ENCODE assay signal across 11 mouse cellular contexts in genomic region chr14:30027378-30027777, GRCm38 (mm10). TPM values are rescaled to one million over a fixed set of nuclear protein-coding genes. Genes with fewer than 3 reads are reported as not detected.
DNase-seq lines count a peak whose midpoint lies in the region; ATAC-seq and TF ChIP-seq lines count a peak whose summit lies in the region.
"Had no signal": no experiment of that assay in that cellular context is flagged by ENCODE, and none has a peak within 500 bp of the region (broad histone marks: within the 10 kb centered on the region; RNA-seq: fewer than 3 reads in every experiment).

No protein-coding gene starts in this region.

- WGBS in hindbrain, embryonic 11.5 days, result 39% methylated on average over 2 of the region's 2 CpGs
- 50% methylated on average over 2 of the region's 2 CpGs for WGBS in hindbrain, embryonic 13.5 days
- 25% methylated on average over 2 of the region's 2 CpGs for WGBS in lung, postnatal 0 days
- 37% methylated on average over 2 of the region's 2 CpGs for WGBS in forebrain, embryonic 11.5 days

- H3K27me3 ChIP-seq in hindbrain, embryonic 11.5 days (ENCODE audit: control insufficient read depth, insufficient read depth, low read length), result no peaks in the 10 kb centered on the region
- H3K27me3 ChIP-seq in hindbrain, embryonic 13.5 days, result no peaks in the 10 kb centered on the region
- H3K27me3 ChIP-seq in lung, postnatal 0 days (replicated peaks; ENCODE audit: insufficient read depth, low read length), result no peaks in the 10 kb centered on the region
- no peaks in the 10 kb centered on the region for H3K27me3 ChIP-seq in forebrain, embryonic 11.5 days (ENCODE audit: control insufficient read depth, insufficient read depth, low read length)
- H3K27me3 ChIP-seq: embryonic facial prominence, embryonic 15.5 days had no signal

- no peaks in the 10 kb centered on the region for H3K4me1 ChIP-seq in hindbrain, embryonic 11.5 days (replicated peaks; ENCODE audit: control insufficient read depth, insufficient read depth, low read length)
- no peaks in the 10 kb centered on the region for H3K4me1 ChIP-seq in hindbrain, embryonic 13.5 days (replicated peaks)
- H3K4me1 ChIP-seq in lung, postnatal 0 days (ENCODE audit: insufficient read depth, low read depth, low read length), result no peaks in the 10 kb centered on the region
- H3K4me1 ChIP-seq in forebrain, embryonic 11.5 days (replicated peaks; ENCODE audit: control insufficient read depth, insufficient read depth, low read length), result no peaks in the 10 kb centered on the region
- H3K4me1 ChIP-seq: embryonic facial prominence, embryonic 15.5 days had no signal

- H3K4me3 ChIP-seq in hindbrain, embryonic 11.5 days (ENCODE audit: low read depth, low read length), result no peak overlapping the region
- H3K4me3 ChIP-seq in hindbrain, embryonic 13.5 days, result no peak overlapping the region
- no peak overlapping the region for H3K4me3 ChIP-seq in lung, postnatal 0 days (ENCODE audit: low read depth, low read length)
- no peak overlapping the region for H3K4me3 ChIP-seq in forebrain, embryonic 11.5 days (ENCODE audit: low read depth, low read length)
- H3K4me3 ChIP-seq: embryonic facial prominence, embryonic 15.5 days; myocyte had no signal

- no peak overlapping the region for H3K9ac ChIP-seq in hindbrain, embryonic 11.5 days (ENCODE audit: low read depth, low read length)
- H3K9ac ChIP-seq in hindbrain, embryonic 13.5 days, result no peak overlapping the region
- no peak overlapping the region for H3K9ac ChIP-seq in lung, postnatal 0 days (replicated peaks; ENCODE audit: low read depth)
- no peak overlapping the region for H3K9ac ChIP-seq in forebrain, embryonic 11.5 days (ENCODE audit: low read length)
- H3K9ac ChIP-seq: embryonic facial prominence, embryonic 15.5 days had no signal

- no peak for TF ChIP-seq EP300 in lung, postnatal 0 days (IDR thresholded peaks at IDR 0.05)

- intact Hi-C loops in gastrocnemius, postnatal 36 days (cut with DNase I), result no loop called here

- peak; percentile 59 for TF ChIP-seq CTCF in lung, postnatal 0 days (IDR thresholded peaks at IDR 0.05)

- DNase-seq in hindbrain, embryonic 11.5 days (ENCODE audit: low spot score), result peak; percentile 10
- DNase-seq in A20 (ENCODE audit: low read depth, low spot score) (peak; percentile 58), NIH3T3 (ENCODE audit: low read depth) (peak; percentile 18)
- peak; percentile 12 for DNase-seq in lung, postnatal 0 days (ENCODE audit: low spot score)
- DNase-seq in right cerebral cortex, postnatal 4 days, result no peak
- no peak for DNase-seq in gastrocnemius, postnatal 36 days
- no peak for DNase-seq in forebrain, embryonic 11.5 days (ENCODE audit: low spot score)
- DNase-seq: heart, postnatal 10 days had no signal

- H3K4me2 ChIP-seq in hindbrain, embryonic 11.5 days (replicated peaks; ENCODE audit: low read depth, low read length), result no peak overlapping the region
- no peak overlapping the region for H3K4me2 ChIP-seq in hindbrain, embryonic 13.5 days
- no peak overlapping the region for H3K4me2 ChIP-seq in lung, postnatal 0 days (replicated peaks; ENCODE audit: low read depth, low read length)
- H3K4me2 ChIP-seq in forebrain, embryonic 11.5 days (ENCODE audit: low read depth, low read length, severe bottlenecking), result no peak overlapping the region
- H3K4me2 ChIP-seq: embryonic facial prominence, embryonic 15.5 days had no signal

- H3K36me3 ChIP-seq in hindbrain, embryonic 11.5 days (ENCODE audit: control insufficient read depth, insufficient read depth, low read length), result no peaks in the 10 kb centered on the region
- H3K36me3 ChIP-seq in hindbrain, embryonic 13.5 days, result no peaks in the 10 kb centered on the region
- no peaks in the 10 kb centered on the region for H3K36me3 ChIP-seq in lung, postnatal 0 days (ENCODE audit: insufficient read depth, low read length)
- H3K36me3 ChIP-seq in forebrain, embryonic 11.5 days (ENCODE audit: control insufficient read depth, insufficient read depth, low read length), result no peaks in the 10 kb centered on the region
- H3K36me3 ChIP-seq: embryonic facial prominence, embryonic 15.5 days had no signal

- ATAC-seq in hindbrain, embryonic 11.5 days (ENCODE audit: low FRiP score), result no peak
- no peak for ATAC-seq in hindbrain, embryonic 13.5 days (ENCODE audit: low FRiP score)
- no peak for ATAC-seq in lung, postnatal 0 days
- ATAC-seq in forebrain, embryonic 11.5 days (replicated peaks; ENCODE audit: low FRiP score), result no peak

- H3K27ac ChIP-seq in hindbrain, embryonic 11.5 days (ENCODE audit: low read depth, low read length), result no peak overlapping the region
- H3K27ac ChIP-seq in hindbrain, embryonic 13.5 days, result no peak overlapping the region
- H3K27ac ChIP-seq in lung, postnatal 0 days (ENCODE audit: low read length), result no peak overlapping the region
- no peak overlapping the region for H3K27ac ChIP-seq in forebrain, embryonic 11.5 days (ENCODE audit: low read depth, low read length)
- H3K27ac ChIP-seq: embryonic facial prominence, embryonic 15.5 days had no signal

- H3K9me3 ChIP-seq in hindbrain, embryonic 11.5 days (ENCODE audit: control insufficient read depth, low read length), result no peaks in the 10 kb centered on the region
- H3K9me3 ChIP-seq in hindbrain, embryonic 13.5 days, result no peaks in the 10 kb centered on the region
- no peaks in the 10 kb centered on the region for H3K9me3 ChIP-seq in lung, postnatal 0 days (ENCODE audit: low read length)
- H3K9me3 ChIP-seq in forebrain, embryonic 11.5 days (ENCODE audit: control insufficient read depth, low read length), result no peaks in the 10 kb centered on the region
- H3K9me3 ChIP-seq: embryonic facial prominence, embryonic 15.5 days had no signal

RNA-seq across cellular contexts. Expression of gene Chdh, which starts 18.6 kb away (rescaled TPM):
- polyA plus RNA-seq in hindbrain, embryonic 11.5 days (2014; fragmentation: Nextera tagmentation; extraction: Ambion mirVana), result 0.04 TPM in 1 of 2 replicates, not detected in the other
- polyA plus RNA-seq in hindbrain, embryonic 13.5 days (2015; fragmentation: Nextera tagmentation; extraction: Ambion mirVana), result 0.48 and 0.62 TPM in 2 replicates
- polyA plus RNA-seq in lung, postnatal 0 days (2015; fragmentation: Nextera tagmentation; extraction: Ambion mirVana), result 0.80 and 1.5 TPM in 2 replicates
- under 1 TPM; 0.15 to 0.30 TPM for total RNA-seq in gastrocnemius, postnatal 36 days (2021)
- polyA plus RNA-seq in forebrain, embryonic 11.5 days (2014; fragmentation: Nextera tagmentation; extraction: Ambion mirVana), result 0.12 TPM in 1 of 2 replicates, not detected in the other
- polyA plus RNA-seq: myocyte had no signal

RNA-seq across cellular contexts. Expression of gene Il17rb, which starts 18.7 kb away (rescaled TPM):
- 0.96 and 0.97 TPM in 2 replicates for polyA plus RNA-seq in hindbrain, embryonic 11.5 days (2014; fragmentation: Nextera tagmentation; extraction: Ambion mirVana)
- polyA plus RNA-seq in hindbrain, embryonic 13.5 days (2015; fragmentation: Nextera tagmentation; extraction: Ambion mirVana), result 0.93 and 1.4 TPM in 2 replicates
- polyA plus RNA-seq in lung, postnatal 0 days (2015; fragmentation: Nextera tagmentation; extraction: Ambion mirVana), result 0.11 and 0.31 TPM in 2 replicates
- total RNA-seq in gastrocnemius, postnatal 36 days (2021), result not detected
- 0.80 and 1.5 TPM in 2 replicates for polyA plus RNA-seq in forebrain, embryonic 11.5 days (2014; fragmentation: Nextera tagmentation; extraction: Ambion mirVana)

RNA-seq across cellular contexts. Expression of gene Actr8, which starts 49.2 kb away (rescaled TPM):
- 81.8 and 82.3 TPM in 2 replicates for polyA plus RNA-seq in hindbrain, embryonic 11.5 days (2014; fragmentation: Nextera tagmentation; extraction: Ambion mirVana)
- polyA plus RNA-seq in hindbrain, embryonic 13.5 days (2015; fragmentation: Nextera tagmentation; extraction: Ambion mirVana), result 83.9 and 86.6 TPM in 2 replicates
- polyA plus RNA-seq in lung, postnatal 0 days (2015; fragmentation: Nextera tagmentation; extraction: Ambion mirVana), result 38.5 and 39.2 TPM in 2 replicates
- 10 to 100 TPM; 30.3 to 30.6 TPM for total RNA-seq in gastrocnemius, postnatal 36 days (2021)
- 81.2 and 82.6 TPM in 2 replicates for polyA plus RNA-seq in forebrain, embryonic 11.5 days (2014; fragmentation: Nextera tagmentation; extraction: Ambion mirVana)

RNA-seq across cellular contexts. Expression of gene Selenok, which starts 59.3 kb away (rescaled TPM):
- polyA plus RNA-seq in hindbrain, embryonic 11.5 days (2014; fragmentation: Nextera tagmentation; extraction: Ambion mirVana), result 314 and 327 TPM in 2 replicates
- polyA plus RNA-seq in hindbrain, embryonic 13.5 days (2015; fragmentation: Nextera tagmentation; extraction: Ambion mirVana), result 440 and 455 TPM in 2 replicates
- 445 and 477 TPM in 2 replicates for polyA plus RNA-seq in lung, postnatal 0 days (2015; fragmentation: Nextera tagmentation; extraction: Ambion mirVana)
- total RNA-seq in gastrocnemius, postnatal 36 days (2021), result 10 to 100 TPM; 63.0 to 63.3 TPM
- 230 and 249 TPM in 2 replicates for polyA plus RNA-seq in forebrain, embryonic 11.5 days (2014; fragmentation: Nextera tagmentation; extraction: Ambion mirVana)

Comparison
In these comparisons a context has a peak if more than half of its experiments do, and no peak if none do; other contexts are left out.
1. DNase-seq: peak in hindbrain, embryonic 11.5 days (single experiment), A20 (single experiment), NIH3T3 (single experiment) and lung, postnatal 0 days (single experiment); none in right cerebral cortex, postnatal 4 days (single experiment), gastrocnemius, postnatal 36 days (0 of 2) and forebrain, embryonic 11.5 days (single experiment).